In the genomic region with DNA sequence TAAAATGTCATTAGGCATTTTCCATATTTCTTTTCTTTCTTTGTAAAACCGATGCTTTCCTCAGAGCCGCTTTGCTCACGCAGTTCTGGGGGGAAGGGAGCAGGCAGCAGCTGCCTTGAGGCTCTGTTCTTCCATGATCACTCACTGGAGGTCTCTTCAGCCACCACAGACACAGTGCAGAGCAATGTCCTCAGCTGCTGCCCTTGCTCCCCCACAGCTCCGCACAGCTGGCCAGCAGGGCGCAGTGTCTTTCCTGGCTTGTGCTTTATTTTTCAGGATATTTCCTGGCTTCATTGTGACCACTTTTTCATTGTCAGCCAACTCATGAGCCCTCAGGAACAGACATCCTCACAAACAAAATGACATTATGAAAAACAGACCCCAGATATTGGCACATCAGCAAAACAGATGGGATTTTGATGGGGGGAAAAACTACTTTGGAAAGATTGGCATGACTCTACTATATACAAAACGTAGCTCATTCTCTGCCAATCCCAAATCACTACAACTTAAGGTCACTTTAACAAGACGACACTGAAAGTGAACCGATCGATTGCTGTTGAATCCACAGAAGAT, we compare ENCODE assay signal across 8 mouse cellular contexts.
DNase-seq lines count a peak whose midpoint lies in the region; ATAC-seq and TF ChIP-seq lines count a peak whose summit lies in the region.

No protein-coding gene starts in this region.

- intact Hi-C loops in gastrocnemius, adult 2 months (cut with DNase I) = loop anchor here (5.0 to 10.0 kb wide), 2 partner anchors 89 to 241 kb away; a partner anchor contains a TSS

- no peaks in the 10 kb centered on the region for H3K36me3 ChIP-seq in hindbrain, embryonic 15.5 days
- no peaks in the 10 kb centered on the region for H3K36me3 ChIP-seq in liver, embryonic 11.5 days (ENCODE audit: control insufficient read depth, insufficient read depth, low read length)
- no peaks in the 10 kb centered on the region for H3K36me3 ChIP-seq in neural tube, embryonic 11.5 days (ENCODE audit: control insufficient read depth, insufficient read depth, low read length)

- H3K4me2 ChIP-seq in hindbrain, embryonic 15.5 days = no peak overlapping the region
- no peak overlapping the region for H3K4me2 ChIP-seq in liver, embryonic 11.5 days
- no peak overlapping the region for H3K4me2 ChIP-seq in neural tube, embryonic 11.5 days (ENCODE audit: low read depth)

- H3K27ac ChIP-seq in gastrocnemius, adult 2 months = peak overlapping the region; percentile 71
- H3K27ac ChIP-seq in hindbrain, embryonic 15.5 days (replicated peaks) = no peak overlapping the region
- no peak overlapping the region for H3K27ac ChIP-seq in liver, embryonic 11.5 days (ENCODE audit: low read depth, low read length)
- no peak overlapping the region for H3K27ac ChIP-seq in neural tube, embryonic 11.5 days (ENCODE audit: low read depth, low read length)

- DNase-seq in right cerebral cortex, postnatal 10 days (ENCODE audit: low spot score in 2 of 2) = peak; percentile 32 to 34
- DNase-seq in right cerebral cortex, adult 2 months (ENCODE audit: low spot score in 2 of 2) = no peak
- peak; percentile 54 for DNase-seq in gastrocnemius, adult 2 months
- DNase-seq in liver, embryonic 11.5 days (ENCODE audit: low spot score) = peak; percentile 29
- DNase-seq in neural tube, embryonic 11.5 days (ENCODE audit: low spot score) = peak; percentile 36
- no peak for DNase-seq in spleen, postnatal 14 days (ENCODE audit: low spot score in 2 of 2)

- H3K9ac ChIP-seq in hindbrain, embryonic 15.5 days = no peak overlapping the region
- no peak overlapping the region for H3K9ac ChIP-seq in liver, embryonic 11.5 days (ENCODE audit: low read depth, low read length)
- H3K9ac ChIP-seq in neural tube, embryonic 11.5 days (ENCODE audit: low read length) = no peak overlapping the region

- 0 out of 2 replicates have a peak, but pooled peaks cover 4% of the 10 kb centered on the region for H3K4me1 ChIP-seq in hindbrain, embryonic 15.5 days (replicated peaks)
- 0 out of 2 replicates have a peak, but pooled peaks cover 2% of the 10 kb centered on the region for H3K4me1 ChIP-seq in liver, embryonic 11.5 days (replicated peaks; ENCODE audit: control insufficient read depth, insufficient read depth, low read length)
- H3K4me1 ChIP-seq in neural tube, embryonic 11.5 days (ENCODE audit: control insufficient read depth, insufficient read depth, low read length) = no peaks in the 10 kb centered on the region

- H3K27me3 ChIP-seq in hindbrain, embryonic 15.5 days = no peaks in the 10 kb centered on the region
- H3K27me3 ChIP-seq in liver, embryonic 11.5 days (replicated peaks; ENCODE audit: control insufficient read depth, insufficient read depth, low read length) = no peaks in the 10 kb centered on the region
- H3K27me3 ChIP-seq in neural tube, embryonic 11.5 days (ENCODE audit: control insufficient read depth, insufficient read depth, low read length) = no peaks in the 10 kb centered on the region

- WGBS in hindbrain, embryonic 15.5 days = 44% methylated on average over 9 of the region's 9 CpGs
- 48% methylated on average over 9 of the region's 9 CpGs for WGBS in liver, embryonic 11.5 days
- WGBS in neural tube, embryonic 11.5 days = 64% methylated on average over 9 of the region's 9 CpGs

- H3K9me3 ChIP-seq in hindbrain, embryonic 15.5 days = no peaks in the 10 kb centered on the region
- no peaks in the 10 kb centered on the region for H3K9me3 ChIP-seq in liver, embryonic 11.5 days (ENCODE audit: control insufficient read depth, low read length)
- no peaks in the 10 kb centered on the region for H3K9me3 ChIP-seq in neural tube, embryonic 11.5 days (ENCODE audit: control insufficient read depth, low read length)

- TF ChIP-seq CTCF in gastrocnemius, adult 2 months (IDR thresholded peaks at IDR 0.05) = peak; percentile 57

- peak overlapping the region; percentile 29 for H3K4me3 ChIP-seq in gastrocnemius, adult 2 months
- no peak overlapping the region for H3K4me3 ChIP-seq in hindbrain, embryonic 15.5 days
- H3K4me3 ChIP-seq in liver, embryonic 11.5 days (ENCODE audit: low read depth, low read length) = no peak overlapping the region
- H3K4me3 ChIP-seq in neural tube, embryonic 11.5 days (ENCODE audit: low read depth, low read length) = no peak overlapping the region

- peak; percentile 88 for ATAC-seq in hindbrain, embryonic 15.5 days (ENCODE audit: low FRiP score, low read depth)
- ATAC-seq in liver, embryonic 11.5 days (replicated peaks; ENCODE audit: low FRiP score) = peak; percentile 73
- no peak for ATAC-seq in neural tube, embryonic 11.5 days (ENCODE audit: insufficient read depth, low FRiP score, low TSS enrichment)
- no peak for ATAC-seq in megakaryocyte-erythroid progenitor cell, adult 5-6 weeks (replicated peaks; ENCODE audit: low FRiP score, low TSS enrichment, poor library complexity, severe bottlenecking)

Comparison
In these comparisons a context has a peak if more than half of its experiments do, and no peak if none do; other contexts are left out.
1. DNase-seq: peak in right cerebral cortex, postnatal 10 days (2 of 2), gastrocnemius, adult 2 months (single experiment), liver, embryonic 11.5 days (single experiment) and neural tube, embryonic 11.5 days (single experiment); none in right cerebral cortex, adult 2 months (0 of 2) and spleen, postnatal 14 days (0 of 2).
2. ATAC-seq: peak in hindbrain, embryonic 15.5 days (single experiment) and liver, embryonic 11.5 days (single experiment); none in neural tube, embryonic 11.5 days (single experiment) and megakaryocyte-erythroid progenitor cell, adult 5-6 weeks (single experiment).